Mouse (Mus musculus) forebrain, postnatal 0 days (tissue): ENCODE data around the gene Iqgap3. TPM values are rescaled to one million over a fixed set of nuclear protein-coding genes. Genes with fewer than 3 reads are reported as not detected.

Experiments used
- ATAC-seq: fragments of 200-750 bp; cut with Nextera tagmentation; 2 replicates; pipeline ENCODE4 v1.8.0; 2017; ENCODE audit warnings: mild to moderate bottlenecking, moderate library complexity
- DNase-seq: peaks from one replicate; pipeline ENCODE4 v3.0.0-alpha.2; 2015
- H3K27ac ChIP-seq: fragments of 300-500 bp; sonication (generic); 2 replicates; pipeline ENCODE4 v1.5.1; 2014; ENCODE audit warnings: low read depth, mild to moderate bottlenecking, antibody characterized with exemption, low read length, moderate library complexity, mixed read lengths
- H3K27me3 ChIP-seq: fragments of 300-500 bp; sonication (generic); 2 replicates; pipeline ENCODE4 v1.6.1; 2014; ENCODE audit warnings: mild to moderate bottlenecking, low read length, mixed read lengths; ENCODE audit not compliant: insufficient read depth
- H3K36me3 ChIP-seq: fragments of 300-500 bp; sonication (generic); 2 replicates; pipeline ENCODE4 v1.6.1; 2014; ENCODE audit warnings: mild to moderate bottlenecking, moderate library complexity; ENCODE audit not compliant: insufficient read depth
- H3K4me1 ChIP-seq: fragments of 300-500 bp; sonication (generic); 2 replicates; pipeline ENCODE4 v1.6.1; 2014; ENCODE audit warnings: antibody characterized with exemption; ENCODE audit not compliant: insufficient read depth
- H3K4me2 ChIP-seq: fragments of 300-500 bp; sonication (generic); 2 replicates; pipeline ENCODE4 v1.6.1; 2014; ENCODE audit warnings: low read depth, mild to moderate bottlenecking, moderate library complexity
- H3K4me3 ChIP-seq: fragments of 300-500 bp; sonication (generic); 2 replicates; pipeline ENCODE4 v1.5.1; 2014; ENCODE audit warnings: low read depth, low read length, mixed read lengths
- H3K9ac ChIP-seq: fragments of 300-500 bp; sonication (generic); 2 replicates; pipeline ENCODE4 v1.6.1; 2014; ENCODE audit warnings: mild to moderate bottlenecking
- H3K9me3 ChIP-seq: fragments of 300-500 bp; sonication (generic); 2 replicates; pipeline ENCODE4 v1.6.1; 2016; ENCODE audit warnings: low read length
- CTCF ChIP-seq: sonication (generic); IDR thresholded peaks from 2 replicates; pipeline ENCODE4 v1.5.1; 2016; ENCODE audit warnings: antibody characterized with exemption, control low read depth, low read depth
- WGBS: fragments of 180-500 bp; shearing (Covaris S2); extraction: QIAGEN DNeasy Blood & Tissue Kit; methylation state at CpG from one replicate; pipeline ENCODE4 v1.1.7; 2014; 5-methylcytosine and 5-hydroxymethylcytosine counted together
- polyA plus RNA-seq: library from polyadenylated mRNA; unstranded; fragments of >200 nt; fragmentation: Nextera tagmentation; extraction: Ambion mirVana; gene quantifications from 2 replicates; pipeline ENCODE4 v1.2.1, GENCODE M21; 2015
- total RNA-seq: library from RNA; depleted of rRNA; stranded (reverse); fragments of >200 nt; gene quantifications from 2 replicates; pipeline ENCODE4 v1.2.3, GENCODE M21; 2014

Gene Iqgap3
- total and polyA plus RNA-seq, 2 experiments from 2014 or later: 2.0 to 6.8 TPM

GRCm38 (mm10) chr3:88109126-88109525, 27.4 kb downstream of the Iqgap3 start:
- no peaks in the 10 kb centered on the region for H3K9me3 ChIP-seq
- 96% methylated on average over 6 of the region's 6 CpGs for WGBS
- H3K27me3 ChIP-seq: no peaks in the 10 kb centered on the region
- DNase-seq: no peak
- no peaks in the 10 kb centered on the region for H3K4me1 ChIP-seq
- no peak for TF ChIP-seq CTCF
- no peak overlapping the region for H3K27ac ChIP-seq
- H3K4me3 ChIP-seq: no peak overlapping the region
- no peak overlapping the region for H3K4me2 ChIP-seq
- ATAC-seq: no peak
- H3K36me3 ChIP-seq: no peaks in the 10 kb centered on the region
- H3K9ac ChIP-seq: no peak overlapping the region

- WGBS: 97% methylated on average over 12 of the region's 12 CpGs
- no peak for DNase-seq
Measured at GRCm38 (mm10) chr3:88114396-88114795, 32.6 kb downstream of the Iqgap3 start.

GRCm38 (mm10) chr3:88120117-88120651, 38.4 kb downstream of the Iqgap3 start:
- ATAC-seq (no peak), DNase-seq (no peak)
- Histone ChIP-seq H3K27me3 (no peaks in the 10 kb centered on the region), H3K9me3 (no peaks in the 10 kb centered on the region), H3K4me2 (no peak overlapping the region), H3K36me3 (no peaks in the 10 kb centered on the region), H3K27ac (no peak overlapping the region), H3K4me3 (no peak overlapping the region), H3K4me1 (no peaks in the 10 kb centered on the region), H3K9ac (no peak overlapping the region)
- WGBS: 91% methylated on average over 19 of the region's 19 CpGs
- no peak for TF ChIP-seq CTCF

More at GRCm38 (mm10) chr3:88114396-88114795, 32.6 kb downstream of the Iqgap3 start:
- TF ChIP-seq CTCF: no peak
- H3K4me2 ChIP-seq: no peak overlapping the region
- no peaks in the 10 kb centered on the region for H3K27me3 ChIP-seq
- no peak overlapping the region for H3K4me3 ChIP-seq
- H3K9ac ChIP-seq: no peak overlapping the region
- H3K27ac ChIP-seq: no peak overlapping the region
- H3K36me3 ChIP-seq: no peaks in the 10 kb centered on the region
- no peaks in the 10 kb centered on the region for H3K9me3 ChIP-seq
- no peak for ATAC-seq
- H3K4me1 ChIP-seq: no peaks in the 10 kb centered on the region

GRCm38 (mm10) chr3:88121164-88122131, 39.7 kb downstream of the Iqgap3 start:
- Histone ChIP-seq H3K4me2 (no peak overlapping the region), H3K4me3 (no peak overlapping the region), H3K9me3 (no peaks in the 10 kb centered on the region), H3K27me3 (no peaks in the 10 kb centered on the region), H3K9ac (no peak overlapping the region), H3K36me3 (no peaks in the 10 kb centered on the region), H3K4me1 (no peaks in the 10 kb centered on the region), H3K27ac (no peak overlapping the region)
- ATAC-seq (no peak), DNase-seq (no peak)
- 77% methylated on average over 14 of the region's 14 CpGs for WGBS
- no peak for TF ChIP-seq CTCF

GRCm38 (mm10) chr3:88125195-88125594, 43.4 kb downstream of the Iqgap3 start:
- Histone ChIP-seq H3K4me3 (no peak overlapping the region), H3K9me3 (no peaks in the 10 kb centered on the region), H3K27me3 (no peaks in the 10 kb centered on the region), H3K36me3 (no peaks in the 10 kb centered on the region), H3K4me1 (no peaks in the 10 kb centered on the region), H3K27ac (no peak overlapping the region), H3K9ac (no peak overlapping the region), H3K4me2 (no peak overlapping the region)
- 78% methylated on average over 4 of the region's 4 CpGs for WGBS
- no peak for TF ChIP-seq CTCF
- ATAC-seq (no peak), DNase-seq (no peak)

GRCm38 (mm10) chr3:88126181-88126580, 44.4 kb downstream of the Iqgap3 start:
- ATAC-seq (no peak), DNase-seq (no peak)
- H3K9me3 ChIP-seq: no peaks in the 10 kb centered on the region
- H3K27ac ChIP-seq: no peak overlapping the region
- H3K27me3 ChIP-seq: no peaks in the 10 kb centered on the region
- TF ChIP-seq CTCF: no peak
- H3K4me3 ChIP-seq: no peak overlapping the region
- WGBS: 89% methylated on average over 7 of the region's 7 CpGs
- H3K4me1 ChIP-seq: no peaks in the 10 kb centered on the region
- no peaks in the 10 kb centered on the region for H3K36me3 ChIP-seq
- no peak overlapping the region for H3K4me2 ChIP-seq
- H3K9ac ChIP-seq: no peak overlapping the region

- WGBS: 60% methylated on average over 3 of the region's 3 CpGs
- DNase-seq (no peak), ATAC-seq (no peak)
- H3K27ac ChIP-seq: no peak overlapping the region
- no peaks in the 10 kb centered on the region for H3K9me3 ChIP-seq
- no peaks in the 10 kb centered on the region for H3K4me1 ChIP-seq
- H3K9ac ChIP-seq: no peak overlapping the region
- no peak overlapping the region for H3K4me3 ChIP-seq
- no peaks in the 10 kb centered on the region for H3K27me3 ChIP-seq
- no peak for TF ChIP-seq CTCF
- no peak overlapping the region for H3K4me2 ChIP-seq
- no peaks in the 10 kb centered on the region for H3K36me3 ChIP-seq
Measured at GRCm38 (mm10) chr3:88127636-88128035, 45.9 kb downstream of the Iqgap3 start.
